ENCODE assay signal across 9 mouse cellular contexts in genomic region chr7:66842021-66842420, GRCm38 (mm10). TPM values are rescaled to one million over a fixed set of nuclear protein-coding genes. Genes with fewer than 3 reads are reported as not detected.
DNase-seq lines count a peak whose midpoint lies in the region; ATAC-seq and TF ChIP-seq lines count a peak whose summit lies in the region.
"Had no signal": no experiment of that assay in that cellular context is flagged by ENCODE, and none has a peak within 500 bp of the region (broad histone marks: within the 10 kb centered on the region; RNA-seq: fewer than 3 reads in every experiment).

No protein-coding gene starts in this region.

- H3K4me3 ChIP-seq in forebrain, postnatal 0 days (ENCODE audit: low read depth, low read length), result no peak overlapping the region
- no peak overlapping the region for H3K4me3 ChIP-seq in forebrain, embryonic 13.5 days
- no peak overlapping the region for H3K4me3 ChIP-seq in embryonic facial prominence, embryonic 10.5 days
- H3K4me3 ChIP-seq in left cerebral cortex, adult 2 months, result peak overlapping the region; percentile 18; the same call in 1 of the 2 replicates
- H3K4me3 ChIP-seq: neural tube, embryonic 12.5 days had no signal

- peak; percentile 87 for DNase-seq in forebrain, postnatal 0 days
- peak; percentile 83 for DNase-seq in adrenal gland, adult 2 months
- DNase-seq in embryonic facial prominence, embryonic 10.5 days (ENCODE audit: low spot score), result peak; percentile 77
- peak; percentile 61 for DNase-seq in heart, postnatal 25 days (ENCODE audit: low spot score)
- DNase-seq in left cerebral cortex, adult 2 months (ENCODE audit: extremely low spot score in 1 of 2, low spot score in 2 of 2), result peak; percentile 84 to 89
- peak; percentile 47 for DNase-seq in naive thymus-derived CD4-positive, alpha-beta T cell, adult 2 months (ENCODE audit: low read depth)
- peak; percentile 33 for DNase-seq in testis, postnatal 14 days (ENCODE audit: low spot score)

- no peaks in the 10 kb centered on the region for H3K9me3 ChIP-seq in forebrain, postnatal 0 days (ENCODE audit: low read length)
- no peaks in the 10 kb centered on the region for H3K9me3 ChIP-seq in forebrain, embryonic 13.5 days (replicated peaks)
- H3K9me3 ChIP-seq in embryonic facial prominence, embryonic 10.5 days, result no peaks in the 10 kb centered on the region
- H3K9me3 ChIP-seq: neural tube, embryonic 12.5 days had no signal

- H3K9ac ChIP-seq in forebrain, postnatal 0 days, result no peak overlapping the region
- no peak overlapping the region for H3K9ac ChIP-seq in forebrain, embryonic 13.5 days
- H3K9ac ChIP-seq: neural tube, embryonic 12.5 days had no signal

- WGBS in forebrain, postnatal 0 days, result 48% methylated on average over 10 of the region's 10 CpGs
- 54% methylated on average over 10 of the region's 10 CpGs for WGBS in forebrain, embryonic 13.5 days
- WGBS in embryonic facial prominence, embryonic 10.5 days, result 53% methylated on average over 10 of the region's 10 CpGs

- no peak overlapping the region; the same call in 1 of the 2 replicates for H3K4me2 ChIP-seq in forebrain, postnatal 0 days (ENCODE audit: low read depth)
- no peak overlapping the region for H3K4me2 ChIP-seq in forebrain, embryonic 13.5 days

- intact Hi-C loops in heart, postnatal 25 days (cut with DNase I), result loop anchor here (5.0 to 10.0 kb wide), 4 partner anchors 90 to 790 kb away; no protein-coding TSS in a partner anchor
- intact Hi-C loops in left cerebral cortex, adult 2 months (cut with DNase I), result loop anchor here (1.0 to 5.0 kb wide), 7 partner anchors 27 to 790 kb away; no protein-coding TSS in a partner anchor

- no peak overlapping the region for H3K27ac ChIP-seq in forebrain, postnatal 0 days (ENCODE audit: low read depth, low read length)
- no peak overlapping the region for H3K27ac ChIP-seq in forebrain, embryonic 13.5 days
- H3K27ac ChIP-seq in embryonic facial prominence, embryonic 10.5 days (replicated peaks), result no peak overlapping the region; the same call in 1 of the 2 replicates
- peak overlapping the region; percentile 38; the same call in 1 of the 2 replicates for H3K27ac ChIP-seq in left cerebral cortex, adult 2 months
- H3K27ac ChIP-seq: neural tube, embryonic 12.5 days had no signal

- H3K27me3 ChIP-seq in forebrain, postnatal 0 days (ENCODE audit: insufficient read depth, low read length), result no peaks in the 10 kb centered on the region
- H3K27me3 ChIP-seq in forebrain, embryonic 13.5 days, result peaks cover 32% of the 10 kb centered on the region
- H3K27me3 ChIP-seq in embryonic facial prominence, embryonic 10.5 days (replicated peaks; ENCODE audit: low read depth, poor library complexity, severe bottlenecking), result peaks cover 52% of the 10 kb centered on the region

- ATAC-seq in forebrain, postnatal 0 days, result no peak
- ATAC-seq in forebrain, embryonic 13.5 days, result no peak

- peak; percentile 78 for TF ChIP-seq CTCF in forebrain, postnatal 0 days (IDR thresholded peaks at IDR 0.05; ENCODE audit: low read depth)
- peak; percentile 90 for TF ChIP-seq CTCF in left cerebral cortex, adult 2 months (IDR thresholded peaks at IDR 0.05)

- no peaks in the 10 kb centered on the region for H3K36me3 ChIP-seq in forebrain, postnatal 0 days (ENCODE audit: insufficient read depth)
- no peaks in the 10 kb centered on the region for H3K36me3 ChIP-seq in forebrain, embryonic 13.5 days (ENCODE audit: poor library complexity, severe bottlenecking)
- H3K36me3 ChIP-seq in embryonic facial prominence, embryonic 10.5 days (replicated peaks), result no peaks in the 10 kb centered on the region
- H3K36me3 ChIP-seq: neural tube, embryonic 12.5 days had no signal

- H3K4me1 ChIP-seq in forebrain, postnatal 0 days (ENCODE audit: insufficient read depth), result peaks cover 3% of the 10 kb centered on the region; the same call in 1 of the 2 replicates
- peaks cover 20% of the 10 kb centered on the region; the same call in 1 of the 2 replicates for H3K4me1 ChIP-seq in forebrain, embryonic 13.5 days
- H3K4me1 ChIP-seq in embryonic facial prominence, embryonic 10.5 days, result peaks cover 41% of the 10 kb centered on the region

RNA-seq across cellular contexts. Expression of gene Adamts17, which starts 2.5 kb away (rescaled TPM):
- total RNA-seq in forebrain, postnatal 0 days (2014; rRNA removed), result 6.8 and 12.6 TPM in 2 replicates
- polyA plus RNA-seq in forebrain, postnatal 0 days (2015; fragmentation: Nextera tagmentation; extraction: Ambion mirVana), result 3.3 and 4.1 TPM in 2 replicates
- 1.5 and 1.9 TPM in 2 replicates for polyA plus RNA-seq in forebrain, embryonic 13.5 days (2015; fragmentation: Nextera tagmentation; extraction: Ambion mirVana)
- total RNA-seq in adrenal gland, adult 2 months (2021), result 1 to 10 TPM; 2.2 to 4.3 TPM
- polyA plus RNA-seq in adrenal gland, adult 2 months (2012; rRNA removed), result 4.6 and 6.3 TPM in 2 replicates
- polyA plus RNA-seq in embryonic facial prominence, embryonic 10.5 days (2016; fragmentation: Nextera tagmentation; extraction: Ambion mirVana), result 2.4 and 2.6 TPM in 2 replicates
- total RNA-seq in heart, postnatal 25 days (2021), result 1 to 10 TPM; 1.5 to 2.7 TPM
- total RNA-seq in left cerebral cortex, adult 2 months (2021), result 10 to 100 TPM; 13.1 to 13.6 TPM

Comparison
In these comparisons a context has a peak if more than half of its experiments do, and no peak if none do; other contexts are left out.
1. DNase-seq: peak in every context shown above with its lines; median percentile 87 in forebrain, postnatal 0 days; 86 in left cerebral cortex, adult 2 months; 83 in adrenal gland, adult 2 months; 77 in embryonic facial prominence, embryonic 10.5 days; 61 in heart, postnatal 25 days; 47 in naive thymus-derived CD4-positive, alpha-beta T cell, adult 2 months; 33 in testis, postnatal 14 days.